Mouse (Mus musculus) myocyte (in vitro differentiated cells): ENCODE measurements around the gene Kcna1. TPM values are rescaled to one million over a fixed set of nuclear protein-coding genes. Genes with fewer than 3 reads are reported as not detected.

Experiments used
- H3K27me3 ChIP-seq: one replicate; pipeline ENCODE4 v1.6.1; 2011; ENCODE audit not compliant: control insufficient read depth, insufficient read depth, insufficient read length
- H3K36me3 ChIP-seq: one replicate; pipeline ENCODE4 v1.6.1; 2011; ENCODE audit not compliant: control insufficient read depth, insufficient read depth
- H3K4me2 ChIP-seq: one replicate; pipeline ENCODE4 v1.6.1; 2011; ENCODE audit warnings: low read depth, control low read depth
- H3K4me3 ChIP-seq: one replicate; pipeline ENCODE4 v1.5.1; 2011; ENCODE audit warnings: mild to moderate bottlenecking, control low read depth, moderate library complexity
- H3K79me2 ChIP-seq: one replicate; pipeline ENCODE4 v1.6.1; 2011; ENCODE audit not compliant: control insufficient read depth, insufficient read depth
- H3ac ChIP-seq: one replicate; pipeline ENCODE4 v1.6.1; 2011; ENCODE audit not compliant: control insufficient read depth, insufficient read length
- CEBPB ChIP-seq: IDR thresholded peaks from 2 replicates; pipeline ENCODE4 v1.6.1; 2011; ENCODE audit warnings: mild to moderate bottlenecking, moderate library complexity; ENCODE audit not compliant: poor library complexity, insufficient read depth, severe bottlenecking
- E2F4 ChIP-seq: IDR thresholded peaks from one replicate; pipeline ENCODE4 v1.6.1; 2011; ENCODE audit warnings: mild to moderate bottlenecking, control low read depth, moderate library complexity; ENCODE audit not compliant: insufficient read depth
- MAX ChIP-seq: IDR thresholded peaks from one replicate; pipeline ENCODE4 v1.6.1; 2011; ENCODE audit warnings: low read depth, mild to moderate bottlenecking, control low read depth
- MYOD1 ChIP-seq, 3 experiments: IDR thresholded peaks; one replicate each; pipeline ENCODE4 v1.6.1; 2011; ENCODE audit warnings: control low read depth in 2 of 3, low read depth in 2 of 3, mild to moderate bottlenecking in 2 of 3, moderate library complexity in 1 of 3; ENCODE audit not compliant: insufficient read length in 2 of 3, control insufficient read depth in 1 of 3
- MYOG ChIP-seq, 3 experiments: IDR thresholded peaks; one replicate each; pipeline ENCODE4 v1.6.1; 2011; ENCODE audit warnings: control low read depth in 2 of 3, low read depth in 2 of 3, mild to moderate bottlenecking in 2 of 3; ENCODE audit not compliant: insufficient read length in 2 of 3, control insufficient read depth in 1 of 3, insufficient read depth in 1 of 3
- POLR2A ChIP-seq: IDR thresholded peaks from one replicate; pipeline ENCODE4 v1.6.1; 2011; ENCODE audit warnings: low read depth, mild to moderate bottlenecking, control low read depth, moderate library complexity; ENCODE audit not compliant: insufficient read length
- POLR2AphosphoS2 ChIP-seq: IDR thresholded peaks from one replicate; pipeline ENCODE4 v1.6.1; 2011; ENCODE audit warnings: low read depth, control low read depth; ENCODE audit not compliant: insufficient read length
- REST ChIP-seq: IDR thresholded peaks from one replicate; pipeline ENCODE4 v1.6.1; 2011; ENCODE audit warnings: mild to moderate bottlenecking, control low read depth, moderate library complexity; ENCODE audit not compliant: insufficient read depth, insufficient read length
- SRF ChIP-seq: IDR thresholded peaks from one replicate; pipeline ENCODE4 v1.6.1; 2011; ENCODE audit warnings: low read depth; ENCODE audit not compliant: control insufficient read depth, insufficient read length
- TCF12 ChIP-seq: IDR thresholded peaks from one replicate; pipeline ENCODE4 v1.6.1; 2011; ENCODE audit warnings: mild to moderate bottlenecking, control low read depth; ENCODE audit not compliant: poor library complexity, insufficient read depth, severe bottlenecking
- TCF3 ChIP-seq: IDR thresholded peaks from one replicate; pipeline ENCODE4 v1.6.1; 2011; ENCODE audit warnings: low read depth, control low read depth; ENCODE audit not compliant: insufficient read length
- USF1 ChIP-seq: IDR thresholded peaks from one replicate; pipeline ENCODE4 v1.6.1; 2011; ENCODE audit warnings: low read depth, mild to moderate bottlenecking, control low read depth, moderate library complexity
- polyA plus RNA-seq: library from polyadenylated mRNA; unstranded; fragments of >200 nt; fragmentation: generic; extraction: Trizol; gene quantifications from one replicate; pipeline ENCODE4 v1.2.1, GENCODE M21; 2012; ENCODE audit warnings: missing spikeins

The Kcna1 gene
- polyA plus RNA-seq, 1 experiment = not detected

- no peak for TF ChIP-seq TCF3
- TF ChIP-seq TCF12 = no peak
- TF ChIP-seq POLR2A = no peak
- no peak for TF ChIP-seq CEBPB
- no peak for TF ChIP-seq USF1
- TF ChIP-seq MYOG (IDR thresholded peaks at IDR 0.05; ENCODE audit: control insufficient read depth in 1 of 3, insufficient read depth in 1 of 3, insufficient read length in 2 of 3, low read depth in 2 of 3) = no peak
- TF ChIP-seq MAX = no peak
- TF ChIP-seq POLR2AphosphoS2 = no peak
- TF ChIP-seq SRF = no peak
- no peak for TF ChIP-seq E2F4
- no peak for TF ChIP-seq MYOD1 (IDR thresholded peaks at IDR 0.05; ENCODE audit: control insufficient read depth in 1 of 3, insufficient read length in 2 of 3, low read depth in 2 of 3)
- no peak for TF ChIP-seq REST
- H3K4me3 ChIP-seq = no peak overlapping the region
- no peak overlapping the region for H3K4me2 ChIP-seq
- no peaks in the 10 kb centered on the region for H3K79me2 ChIP-seq
- no peaks in the 10 kb centered on the region for H3K36me3 ChIP-seq
- no peak overlapping the region for H3ac ChIP-seq
- peaks cover 5% of the 10 kb centered on the region for H3K27me3 ChIP-seq
Observed at GRCm38 (mm10) chr6:126666091-126666490, 19.9 kb upstream of the Kcna1 start.

- H3K4me2 ChIP-seq = no peak overlapping the region
Observed at GRCm38 (mm10) chr6:126664569-126664968, 18.4 kb upstream of the Kcna1 start.

GRCm38 (mm10) chr6:126657646-126658394, 11.6 kb upstream of the Kcna1 start:
- H3K4me3 ChIP-seq = no peak overlapping the region
- H3K79me2 ChIP-seq = no peaks in the 10 kb centered on the region
- no peak for TF ChIP-seq MYOG (IDR thresholded peaks at IDR 0.05; ENCODE audit: control insufficient read depth in 1 of 3, insufficient read depth in 1 of 3, insufficient read length in 2 of 3, low read depth in 2 of 3)
- TF ChIP-seq POLR2AphosphoS2 = no peak
- TF ChIP-seq USF1 = no peak
- TF ChIP-seq REST = no peak
- TF ChIP-seq E2F4 = no peak
- TF ChIP-seq CEBPB = no peak
- no peaks in the 10 kb centered on the region for H3K36me3 ChIP-seq
- no peak overlapping the region for H3ac ChIP-seq
- no peak overlapping the region for H3K4me2 ChIP-seq
- H3K27me3 ChIP-seq = peaks cover 7% of the 10 kb centered on the region

More at GRCm38 (mm10) chr6:126664569-126664968, 18.4 kb upstream of the Kcna1 start:
- Histone ChIP-seq H3K79me2 (no peaks in the 10 kb centered on the region), H3K36me3 (no peaks in the 10 kb centered on the region), H3K27me3 (peaks cover 7% of the 10 kb centered on the region), H3ac (no peak overlapping the region), H3K4me3 (no peak overlapping the region)
- TF ChIP-seq USF1 (no peak), CEBPB (no peak), MYOG (IDR thresholded peaks at IDR 0.05; ENCODE audit: control insufficient read depth in 1 of 3, insufficient read depth in 1 of 3, insufficient read length in 2 of 3, low read depth in 2 of 3) (no peak), MAX (no peak), TCF12 (no peak), MYOD1 (IDR thresholded peaks at IDR 0.05; ENCODE audit: control insufficient read depth in 1 of 3, insufficient read length in 2 of 3, low read depth in 2 of 3) (no peak), TCF3 (no peak), REST (no peak), POLR2A (no peak), SRF (no peak), E2F4 (no peak), POLR2AphosphoS2 (no peak)

GRCm38 (mm10) chr6:126653561-126653960, 7.4 kb upstream of the Kcna1 start:
- Histone ChIP-seq H3ac (no peak overlapping the region), H3K4me3 (no peak overlapping the region), H3K27me3 (peaks cover 8% of the 10 kb centered on the region), H3K36me3 (no peaks in the 10 kb centered on the region), H3K4me2 (no peak overlapping the region), H3K79me2 (no peaks in the 10 kb centered on the region)
- TF ChIP-seq POLR2A (no peak), CEBPB (no peak), TCF3 (no peak), MYOG (IDR thresholded peaks at IDR 0.05; ENCODE audit: control insufficient read depth in 1 of 3, insufficient read depth in 1 of 3, insufficient read length in 2 of 3, low read depth in 2 of 3) (no peak), MYOD1 (IDR thresholded peaks at IDR 0.05; ENCODE audit: control insufficient read depth in 1 of 3, insufficient read length in 2 of 3, low read depth in 2 of 3) (no peak), SRF (no peak), REST (no peak), USF1 (no peak), E2F4 (no peak), POLR2AphosphoS2 (no peak), MAX (no peak), TCF12 (no peak)
